Mouse (Mus musculus): ENCODE measurements around the gene Mrgpra1. TPM values are rescaled to one million over a fixed set of nuclear protein-coding genes. Genes with fewer than 3 reads are reported as not detected.
"Not testable (repeated sequence)": the region's sequence is repeated elsewhere in the genome, so short reads cannot be mapped to it uniquely, and the experiment has no call there.

The Mrgpra1 gene
- total RNA-seq (2021): not detected
- long read RNA-seq, experiment 1: 0 reads
- long read RNA-seq, experiment 2: 0 reads

GRCm38 (mm10) chr7:47354140-47354539 lies at the start of gene Mrgpra1:
Mrgpra1 (minus strand) TSS chr7:47354240.
- no peak for DNase-seq

- DNase-seq: no peak
Measured at GRCm38 (mm10) chr7:47401125-47401524, 47.1 kb upstream of the Mrgpra1 start.

GRCm38 (mm10) chr7:47348421-47348820 lies 5.6 kb downstream of the Mrgpra1 start:
- DNase-seq: no peak

- DNase-seq: no peak
Measured at GRCm38 (mm10) chr7:47345905-47346478, 8.0 kb downstream of the Mrgpra1 start.

GRCm38 (mm10) chr7:47341887-47342286 lies 12.2 kb downstream of the Mrgpra1 start:
- DNase-seq: not testable (repeated sequence)

- DNase-seq: not testable (repeated sequence)
Measured at GRCm38 (mm10) chr7:47341389-47341788, 12.7 kb downstream of the Mrgpra1 start.

GRCm38 (mm10) chr7:47318299-47318698 lies 35.7 kb downstream of the Mrgpra1 start:
- no peak for DNase-seq

- DNase-seq: no peak
Measured at GRCm38 (mm10) chr7:47312289-47312688, 41.8 kb downstream of the Mrgpra1 start.

- no peak for DNase-seq
Measured at GRCm38 (mm10) chr7:47309855-47310254, 44.2 kb downstream of the Mrgpra1 start.

- not testable (repeated sequence) for DNase-seq
Measured at GRCm38 (mm10) chr7:47304661-47305060, 49.4 kb downstream of the Mrgpra1 start.

- not testable (repeated sequence) for DNase-seq
Measured at GRCm38 (mm10) chr7:47299612-47300011, 54.4 kb downstream of the Mrgpra1 start.

Other genes starting within 250 kb of the Mrgpra1 start
- under 1 TPM in 1 of 2 experiments, not detected in 1; 0.20 TPM for gene Ptpn5, start 220.6 kb downstream of the Mrgpra1 start, total RNA-seq (2021)
- gene Mrgpra6, start 149.3 kb downstream of the Mrgpra1 start, total RNA-seq (2021): not detected
- gene Mrgpra9, start 101.4 kb downstream of the Mrgpra1 start, total RNA-seq (2021): not detected
- gene Mrgpra2a, start 97.9 kb upstream of the Mrgpra1 start, total RNA-seq (2021): not detected
- under 1 TPM in 1 of 2 experiments, not detected in 1; 0.27 TPM for gene Mrgpra2b, start 174.6 kb upstream of the Mrgpra1 start, total RNA-seq (2021)
- not detected for gene Mrgpra3, start 247.1 kb upstream of the Mrgpra1 start, total RNA-seq (2021)